Mouse (Mus musculus): ENCODE results near the gene Clcnkb. TPM values are rescaled to one million over a fixed set of nuclear protein-coding genes. Genes with fewer than 3 reads are reported as not detected.
A peak's percentile ranks its signal among the peaks of the same experiment; 100 is the strongest.

Clcnkb gene
- polyA plus RNA-seq, 2 experiments from 2014 or later = not detected

GRCm38 (mm10) chr4:141404518-141405313 is 11.1 kb downstream of the Clcnkb start:
- ATAC-seq = peak; percentile 84

GRCm38 (mm10) chr4:141400171-141400570 is 15.6 kb downstream of the Clcnkb start:
- ATAC-seq = no peak

DNA sequence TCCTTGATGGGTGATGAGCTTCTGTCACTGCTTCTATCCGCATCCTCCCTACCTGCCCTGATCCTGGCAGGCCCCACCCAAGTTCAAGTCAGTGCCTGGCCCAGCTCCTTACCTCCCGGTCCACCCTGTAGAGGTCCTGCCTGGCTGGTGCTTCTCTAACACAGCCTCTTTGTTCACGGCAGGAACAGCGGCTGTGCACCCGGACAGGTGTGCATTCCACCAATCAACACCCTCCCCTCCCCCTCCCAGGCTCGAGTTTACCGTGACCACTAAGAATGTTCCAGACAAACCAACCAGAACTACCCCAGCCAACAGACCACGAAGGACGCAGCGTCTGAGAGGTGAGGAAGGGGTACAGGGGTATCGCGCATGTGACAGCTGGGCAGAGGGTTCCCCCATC is 17.3 kb downstream of the Clcnkb start, which contains the start of gene Clcnka:
Gene Clcnka, minus strand, starts transcription at position 180 of the 400 bp plus-strand sequence.
- no peak for ATAC-seq

DNA sequence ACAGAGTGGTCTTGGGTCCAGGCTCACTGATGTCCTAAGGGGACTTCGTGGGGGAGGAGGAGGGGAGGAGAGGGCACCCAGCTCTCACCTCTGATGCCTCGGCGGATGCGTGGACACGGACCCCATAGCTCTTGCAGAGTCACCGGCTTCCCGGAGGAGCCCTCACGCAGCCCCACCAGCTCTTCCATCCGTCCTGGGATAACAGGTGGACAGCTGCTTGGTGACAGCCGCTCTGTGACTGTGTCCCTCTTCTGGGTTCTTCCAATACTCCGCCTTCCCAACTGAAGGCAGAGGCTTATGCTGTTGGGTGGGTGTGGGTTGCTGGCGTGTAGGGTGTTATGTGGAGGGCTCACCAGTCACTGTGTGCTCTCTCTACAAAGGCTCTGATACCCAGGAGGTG is 18.0 kb downstream of the Clcnkb start:
- no peak for ATAC-seq

DNA sequence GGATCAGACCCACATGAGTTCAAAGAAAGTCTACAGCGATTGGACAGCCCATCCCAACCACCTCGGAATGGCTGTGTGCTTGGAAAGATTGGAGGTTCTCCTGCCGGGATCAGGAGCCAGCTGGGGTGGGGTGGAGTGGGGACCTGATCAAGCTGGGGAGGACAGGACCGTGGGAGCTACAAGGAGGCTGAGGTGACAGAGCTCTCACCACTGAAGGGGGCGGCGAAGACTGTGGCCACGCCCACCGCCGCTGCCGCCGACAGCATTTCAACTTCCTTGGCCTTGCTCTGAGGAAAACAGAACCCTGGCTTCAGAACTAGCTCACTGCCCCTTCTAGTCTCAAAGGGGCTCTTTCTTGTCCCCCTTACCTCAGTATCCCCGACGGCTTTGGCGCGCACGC is 21.1 kb downstream of the Clcnkb start:
- no peak for ATAC-seq

DNA sequence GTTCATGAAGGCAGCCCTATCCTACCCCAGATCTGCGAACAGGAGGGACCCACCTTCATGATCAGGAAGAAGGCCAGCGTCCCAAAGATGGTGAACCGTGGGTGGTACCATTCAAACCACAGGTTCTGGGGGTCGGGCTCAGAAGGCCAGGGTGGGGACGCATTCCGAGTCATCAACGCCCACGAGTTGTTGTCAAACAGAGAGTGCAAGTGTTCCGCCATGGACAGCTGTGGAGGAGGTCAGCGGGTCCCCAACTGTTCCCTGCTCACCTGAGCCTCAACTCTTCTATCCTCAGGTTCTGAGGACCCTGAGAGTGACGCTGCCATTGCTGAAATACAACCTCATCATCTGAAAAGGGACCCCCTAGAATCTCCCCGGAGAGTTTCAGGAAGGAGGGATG is 24.5 kb downstream of the Clcnkb start:
- ATAC-seq = no peak

DNA sequence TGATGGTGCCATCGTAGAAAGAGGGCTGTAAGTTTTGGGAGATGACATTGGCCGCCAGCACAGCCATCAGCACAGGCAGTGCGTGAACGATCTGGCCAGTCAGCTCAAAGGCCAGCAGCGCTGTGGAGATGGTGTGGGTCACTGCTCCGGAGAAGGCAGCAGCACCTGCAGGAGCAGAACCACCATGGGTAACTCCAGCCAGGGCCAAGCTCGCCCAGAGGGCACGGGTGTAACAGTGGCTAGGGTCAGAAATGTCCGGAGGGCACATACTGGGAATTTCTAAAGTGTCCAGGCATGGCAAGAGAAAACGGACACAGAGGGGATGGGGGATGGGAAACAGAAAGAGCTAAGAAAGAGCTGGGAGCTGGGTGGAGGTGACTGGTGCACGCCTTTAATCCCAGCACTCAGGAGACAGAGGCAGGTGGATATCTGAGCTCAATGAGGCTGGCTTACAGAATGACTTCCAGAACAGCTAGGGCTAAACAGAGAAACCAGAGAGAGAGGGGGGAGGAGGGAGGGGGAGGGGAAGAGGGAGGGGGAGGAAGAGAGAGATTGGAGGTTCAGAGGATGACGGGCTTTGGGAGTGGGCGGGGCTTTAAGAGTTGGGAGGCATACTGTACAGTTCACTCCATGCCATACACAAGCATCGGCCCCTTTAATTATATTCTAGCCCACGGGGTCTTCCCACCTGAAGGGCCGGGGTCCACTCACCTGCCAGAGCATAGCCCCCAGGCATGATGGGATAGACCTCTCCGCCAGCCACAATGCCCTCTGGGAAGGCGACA is 26.3 kb downstream of the Clcnkb start:
- no peak for ATAC-seq

DNA sequence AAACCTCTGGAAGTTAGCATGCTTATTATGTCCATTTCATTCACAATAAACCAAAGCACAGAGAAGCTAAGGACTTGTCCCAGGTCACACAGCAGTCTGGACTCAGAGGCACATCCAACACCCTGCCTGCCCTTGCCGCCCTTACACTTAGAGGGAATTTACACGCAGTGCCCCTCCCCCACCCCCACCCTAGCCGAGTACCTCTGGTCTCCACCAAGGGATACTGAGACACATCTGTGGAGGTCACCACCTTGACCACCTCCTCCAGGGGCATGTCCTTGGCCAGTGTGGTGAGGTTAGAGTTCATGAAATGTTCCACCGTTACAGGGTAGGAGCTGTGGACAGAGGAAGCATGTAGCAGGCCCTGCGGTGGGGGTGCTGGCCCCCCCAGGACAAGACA is 27.9 kb downstream of the Clcnkb start:
- ATAC-seq = no peak

DNA sequence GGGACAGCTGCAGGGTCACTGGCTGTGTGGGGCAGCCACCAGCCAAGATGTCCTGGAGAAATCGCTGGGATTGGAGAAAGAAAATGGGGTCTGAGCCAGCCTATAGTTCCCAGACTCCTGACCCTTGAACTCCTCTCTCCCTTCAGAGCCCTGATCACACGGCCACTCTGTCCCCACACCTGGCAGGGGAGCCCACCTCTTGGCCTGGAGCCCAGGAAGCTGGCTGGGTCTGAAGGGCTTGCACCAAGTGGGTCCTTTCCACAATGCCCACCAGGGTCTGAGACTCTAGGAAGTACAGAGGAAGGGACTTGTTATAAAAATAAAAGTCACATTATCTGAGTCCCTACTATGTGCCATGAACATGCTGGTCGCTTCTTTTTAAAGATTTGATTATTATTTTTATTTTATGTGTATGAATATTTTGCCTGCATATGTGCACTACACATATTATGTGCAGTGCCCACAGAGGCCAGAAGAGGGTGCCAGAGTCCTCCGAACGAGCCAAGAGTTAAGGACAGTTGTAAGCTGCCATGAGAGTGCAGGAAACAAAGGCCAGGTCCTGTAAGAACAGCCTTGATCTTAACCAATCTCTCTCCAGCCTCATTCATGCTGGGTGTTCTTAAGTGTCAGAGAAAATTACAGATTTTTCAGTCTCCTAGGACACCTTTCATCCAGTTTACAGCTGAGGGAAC is 28.6 kb downstream of the Clcnkb start:
- peak; percentile 75 for ATAC-seq

GRCm38 (mm10) chr4:141386150-141386549 is 29.7 kb downstream of the Clcnkb start:
- no peak for ATAC-seq

- ATAC-seq = peak; percentile 58
These were observed 30.5 kb downstream of the Clcnkb start for GRCm38 (mm10) chr4:141385275-141385674.

DNA sequence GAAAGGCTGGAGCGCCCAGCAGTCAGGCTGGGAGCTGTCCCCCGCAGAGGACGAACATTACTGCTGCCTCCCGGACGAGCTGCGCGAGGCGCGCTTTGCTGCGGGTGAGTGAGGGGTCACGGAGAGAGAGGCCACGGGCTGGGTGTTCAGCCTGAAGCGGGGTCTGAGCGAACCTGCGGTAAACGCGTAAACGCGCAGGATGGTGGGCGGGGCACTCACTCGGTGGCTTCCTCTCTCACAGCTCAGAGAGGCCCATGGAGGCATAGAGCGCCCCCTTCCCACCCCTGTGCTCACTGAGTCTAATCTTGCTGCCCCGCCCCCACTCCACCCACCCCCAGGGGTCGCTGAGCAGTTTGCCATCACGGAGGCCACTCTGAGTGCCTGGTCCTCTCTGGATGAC is 33.4 kb downstream of the Clcnkb start:
- ATAC-seq = no peak

- no peak for ATAC-seq
These were observed 36.1 kb downstream of the Clcnkb start for GRCm38 (mm10) chr4:141379674-141380073.

DNA sequence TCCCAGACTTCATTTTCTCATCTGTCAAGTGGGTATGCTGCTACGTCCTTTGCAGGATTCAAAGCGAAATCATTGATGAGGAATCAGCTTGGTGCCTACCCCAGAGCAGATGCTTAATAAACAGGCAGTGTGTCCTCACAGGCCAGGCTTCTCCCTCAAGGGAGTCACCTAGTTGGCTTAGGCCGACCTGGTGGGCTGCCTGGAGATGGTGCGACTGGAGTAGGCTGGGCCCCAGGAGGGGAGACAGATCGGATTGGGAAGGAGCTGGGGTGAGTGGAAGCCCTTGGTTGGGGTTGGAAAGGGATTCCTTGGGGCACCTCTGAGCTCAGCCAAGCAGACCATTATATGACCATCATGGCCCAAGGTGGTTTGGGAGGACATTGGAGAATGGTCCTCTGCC is 43.4 kb downstream of the Clcnkb start:
- ATAC-seq = no peak

DNA sequence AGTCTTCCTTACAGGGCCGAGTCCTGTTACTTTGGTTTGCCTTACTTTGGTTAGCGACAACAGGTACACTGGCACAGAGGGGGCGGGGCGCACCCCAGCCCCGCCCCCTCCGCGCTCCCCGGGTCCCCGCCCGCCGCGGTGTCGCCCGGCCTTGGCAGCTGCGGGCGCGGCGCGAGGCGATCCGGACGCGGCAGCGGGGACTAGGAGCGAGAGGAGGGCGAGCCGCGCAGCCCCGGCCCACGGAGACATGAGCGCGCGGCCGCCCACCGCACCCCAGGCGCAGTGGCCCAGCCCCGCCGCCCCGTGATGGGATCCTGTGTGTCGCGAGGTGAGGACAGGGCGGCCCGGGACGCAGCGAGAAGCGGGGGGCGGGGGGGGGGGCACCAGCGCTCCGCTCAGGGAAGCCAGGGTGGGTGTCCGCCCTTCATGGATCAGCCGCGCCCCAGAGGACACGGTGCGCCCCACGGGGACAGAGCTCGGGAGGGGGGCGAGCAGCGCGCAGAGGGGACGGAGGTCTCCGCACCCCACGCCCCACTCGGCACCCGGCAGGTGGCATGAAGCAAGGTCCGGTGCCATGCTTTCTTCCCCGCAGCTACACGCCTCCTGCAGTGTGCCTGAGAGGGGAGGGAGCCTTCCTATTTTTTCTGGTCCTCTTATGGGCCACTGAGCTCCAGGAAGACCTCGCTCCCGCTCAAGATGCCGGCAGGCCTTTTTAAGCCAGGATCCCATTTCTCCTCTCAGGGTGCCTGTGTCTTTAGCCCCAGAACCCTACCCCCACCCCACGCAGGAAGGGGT is 47.6 kb downstream of the Clcnkb start, which contains the start of gene Fam131c:
Gene Fam131c, plus strand, starts transcription at position 224 of the 795 bp plus-strand sequence.
- no peak for ATAC-seq

DNA sequence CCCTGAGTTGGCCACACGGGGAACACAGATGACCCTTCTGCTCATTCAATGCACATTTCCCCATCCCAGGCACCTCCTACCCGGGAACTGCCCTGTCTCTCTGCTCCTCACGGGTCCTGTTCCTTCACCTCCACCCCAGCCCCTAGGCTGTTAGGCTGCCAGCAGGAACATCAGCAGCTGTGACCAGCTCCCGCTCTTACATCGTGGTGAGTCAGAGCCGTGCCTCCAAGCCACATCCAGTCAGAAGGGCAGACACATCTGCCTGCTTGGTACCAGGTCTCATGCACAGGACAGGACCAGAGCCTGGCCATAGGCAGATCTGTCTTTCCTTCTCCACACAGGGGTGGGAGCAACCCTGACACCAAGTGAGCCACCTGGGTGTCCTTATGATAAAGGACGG is 49.9 kb downstream of the Clcnkb start:
- ATAC-seq = no peak

DNA sequence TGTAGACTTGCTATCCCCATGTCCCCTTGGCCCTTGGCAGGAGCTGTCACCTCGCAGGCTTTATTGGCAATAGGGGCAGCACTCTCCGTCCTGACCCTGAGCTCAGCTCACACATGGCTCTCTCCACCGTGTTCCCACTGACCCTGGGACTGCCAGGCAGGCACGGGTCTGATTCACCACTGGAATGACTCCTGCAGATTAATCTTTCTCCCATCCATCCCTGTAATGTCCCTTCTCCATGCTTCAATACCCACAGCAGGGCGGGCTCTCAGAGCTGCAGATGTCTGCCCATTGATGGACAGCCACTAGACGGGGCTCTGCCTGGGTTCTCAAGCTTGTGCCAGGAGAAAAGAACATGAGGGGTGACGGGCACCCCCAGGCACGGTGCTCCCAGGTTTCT is 50.7 kb downstream of the Clcnkb start:
- no peak for ATAC-seq

DNA sequence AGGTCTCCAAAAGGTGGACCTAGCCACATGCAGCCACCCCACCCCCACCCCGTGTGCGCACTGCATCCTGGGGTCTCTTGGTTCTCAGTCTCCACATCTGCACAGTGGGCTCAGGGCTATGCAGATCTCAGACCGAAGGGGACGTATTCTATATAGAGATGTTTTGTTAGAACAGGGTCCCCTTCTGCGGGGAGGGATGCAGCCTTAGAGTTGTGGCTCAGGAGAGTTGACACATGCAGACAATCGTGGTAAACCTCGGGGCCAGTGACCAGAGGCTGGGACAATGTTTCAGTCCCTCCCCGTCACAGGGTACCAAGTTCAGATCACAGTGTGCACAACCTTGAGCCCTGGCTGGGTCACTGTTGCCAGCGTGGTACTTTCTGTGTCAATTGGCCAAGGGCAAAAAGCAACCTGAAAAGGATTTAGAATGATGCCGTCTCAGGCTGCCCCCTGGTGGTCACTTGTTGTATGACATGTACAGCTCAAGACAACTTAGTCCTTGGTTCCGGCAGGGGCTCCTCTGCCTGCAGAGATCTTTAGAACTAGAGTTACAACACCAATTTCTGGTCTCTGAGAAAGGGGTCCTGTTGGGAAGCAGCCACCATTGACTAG is 52.8 kb downstream of the Clcnkb start:
- ATAC-seq = peak; percentile 39

- no peak for ATAC-seq
These were observed 55.0 kb downstream of the Clcnkb start for GRCm38 (mm10) chr4:141360846-141361245.

DNA sequence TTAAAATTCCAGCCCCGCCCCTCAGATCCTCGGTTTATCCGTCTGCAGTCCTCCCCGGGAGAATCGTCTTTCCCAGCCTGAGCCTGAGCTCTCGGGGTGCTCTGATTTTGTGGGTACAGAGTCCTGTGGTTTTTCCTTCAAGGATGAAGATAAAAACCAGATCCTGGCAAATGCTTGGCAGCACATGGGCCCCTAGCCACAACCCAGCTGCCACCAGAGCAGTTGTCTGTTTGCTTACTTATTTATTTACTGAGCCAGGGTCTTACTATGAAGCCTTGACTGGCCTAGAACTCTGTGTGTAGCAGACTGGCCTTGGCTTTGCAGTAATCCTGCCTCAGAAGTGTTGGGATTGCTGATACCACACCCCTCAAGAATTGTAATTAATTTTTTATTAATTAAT is 56.6 kb downstream of the Clcnkb start:
- ATAC-seq = no peak

GRCm38 (mm10) chr4:141357811-141358210 is 58.0 kb downstream of the Clcnkb start:
- ATAC-seq = no peak

Data from CD4-positive, CD25-positive, alpha-beta regulatory T cell, adult 4 months (primary cell).